Mouse (Mus musculus): ENCODE data around the gene Foxp1.

- no peak for TF ChIP-seq POLR2A (IDR thresholded peaks at IDR 0.05; ENCODE audit: insufficient read length, low read depth)
- no peak for TF ChIP-seq CEBPB (IDR thresholded peaks at IDR 0.05; ENCODE audit: insufficient read depth, poor library complexity, severe bottlenecking)
- no peak for TF ChIP-seq REST (IDR thresholded peaks at IDR 0.05; ENCODE audit: insufficient read depth, insufficient read length)
- TF ChIP-seq MAX (IDR thresholded peaks at IDR 0.05; ENCODE audit: low read depth) = no peak
These were observed 254.1 kb downstream of the Foxp1 start for GRCm38 (mm10) chr6:99268171-99269061.
